Mouse (Mus musculus): Measurements from ENCODE around the gene Elovl5. TPM values are rescaled to one million over a fixed set of nuclear protein-coding genes. Genes with fewer than 3 reads are reported as not detected.
A peak's percentile ranks its signal among the peaks of the same experiment; 100 is the strongest.

Gene Elovl5
- total and polyA plus RNA-seq, 2 experiments from 2014 or later, result 71.6 to 90.5 TPM

GRCm38 (mm10) chr9:77918961-77919670, 2.0 kb downstream of the Elovl5 start:
- no peak overlapping the region for H3K9ac ChIP-seq (replicated peaks; ENCODE audit: low read length)
- ATAC-seq, result no peak
- no peaks in the 10 kb centered on the region for H3K9me3 ChIP-seq (ENCODE audit: low read length)
- TF ChIP-seq CTCF (IDR thresholded peaks at IDR 0.05; ENCODE audit: low read depth), result no peak
- H3K4me2 ChIP-seq (ENCODE audit: low read depth, low read length), result peak overlapping the region; percentile 66
- no peak overlapping the region; the same call in 1 of the 2 replicates for H3K27ac ChIP-seq
- H3K4me1 ChIP-seq (ENCODE audit: insufficient read depth, low read length), result peaks cover 3% of the 10 kb centered on the region; the same call in 1 of the 2 replicates
- H3K27me3 ChIP-seq (ENCODE audit: insufficient read depth, low read length), result no peaks in the 10 kb centered on the region
- no peak for DNase-seq (ENCODE audit: low spot score)
- H3K4me3 ChIP-seq (ENCODE audit: low read length), result peak overlapping the region; percentile 97
- WGBS, result 74% methylated on average over 5 of the region's 5 CpGs
- H3K36me3 ChIP-seq (ENCODE audit: insufficient read depth, low read length), result no peaks in the 10 kb centered on the region

- no peaks in the 10 kb centered on the region for H3K36me3 ChIP-seq (ENCODE audit: insufficient read depth, low read length)
- H3K4me1 ChIP-seq (ENCODE audit: insufficient read depth, low read length), result peaks cover 3% of the 10 kb centered on the region; the same call in 1 of the 2 replicates
- no peak overlapping the region for H3K27ac ChIP-seq
- no peak overlapping the region for H3K4me3 ChIP-seq (ENCODE audit: low read length)
- H3K27me3 ChIP-seq (ENCODE audit: insufficient read depth, low read length), result no peaks in the 10 kb centered on the region
- H3K9me3 ChIP-seq (ENCODE audit: low read length), result no peaks in the 10 kb centered on the region
- ATAC-seq, result no peak
- no peak overlapping the region for H3K4me2 ChIP-seq (ENCODE audit: low read depth, low read length)
- no peak for DNase-seq (ENCODE audit: low spot score)
- TF ChIP-seq CTCF (IDR thresholded peaks at IDR 0.05; ENCODE audit: low read depth), result no peak
- WGBS, result 84% methylated on average over 3 of the region's 3 CpGs
- H3K9ac ChIP-seq (replicated peaks; ENCODE audit: low read length), result no peak overlapping the region
Observed at GRCm38 (mm10) chr9:77920481-77920880, 3.3 kb downstream of the Elovl5 start.

GRCm38 (mm10) chr9:77921366-77922260, 4.4 kb downstream of the Elovl5 start:
- Histone ChIP-seq H3K27me3 (ENCODE audit: insufficient read depth, low read length) (no peaks in the 10 kb centered on the region), H3K36me3 (ENCODE audit: insufficient read depth, low read length) (no peaks in the 10 kb centered on the region), H3K4me1 (ENCODE audit: insufficient read depth, low read length) (peaks cover 3% of the 10 kb centered on the region; the same call in 1 of the 2 replicates), H3K4me3 (ENCODE audit: low read length) (no peak overlapping the region), H3K4me2 (ENCODE audit: low read depth, low read length) (no peak overlapping the region), H3K9me3 (ENCODE audit: low read length) (no peaks in the 10 kb centered on the region), H3K27ac (no peak overlapping the region), H3K9ac (replicated peaks; ENCODE audit: low read length) (no peak overlapping the region)
- DNase-seq (ENCODE audit: low spot score), result no peak
- ATAC-seq, result no peak
- WGBS, result 78% methylated on average over 16 of the region's 18 CpGs
- no peak for TF ChIP-seq CTCF (IDR thresholded peaks at IDR 0.05; ENCODE audit: low read depth)

GRCm38 (mm10) chr9:77923774-77924173, 6.6 kb downstream of the Elovl5 start:
- WGBS, result 90% methylated on average over 8 of the region's 8 CpGs

GRCm38 (mm10) chr9:77924199-77924598, 7.0 kb downstream of the Elovl5 start:
- TF ChIP-seq CTCF (IDR thresholded peaks at IDR 0.05; ENCODE audit: low read depth), result no peak
- H3K4me2 ChIP-seq (ENCODE audit: low read depth, low read length), result no peak overlapping the region
- DNase-seq (ENCODE audit: low spot score) (no peak), ATAC-seq (no peak)
- no peaks in the 10 kb centered on the region for H3K27me3 ChIP-seq (ENCODE audit: insufficient read depth, low read length)
- H3K9ac ChIP-seq (replicated peaks; ENCODE audit: low read length), result no peak overlapping the region
- H3K9me3 ChIP-seq (ENCODE audit: low read length), result no peaks in the 10 kb centered on the region
- 75% methylated on average over 11 of the region's 11 CpGs for WGBS
- no peak overlapping the region for H3K27ac ChIP-seq
- H3K4me1 ChIP-seq (ENCODE audit: insufficient read depth, low read length), result peaks cover 2% of the 10 kb centered on the region; the same call in 1 of the 2 replicates
- no peaks in the 10 kb centered on the region for H3K36me3 ChIP-seq (ENCODE audit: insufficient read depth, low read length)
- H3K4me3 ChIP-seq (ENCODE audit: low read length), result no peak overlapping the region

More at GRCm38 (mm10) chr9:77923774-77924173, 6.6 kb downstream of the Elovl5 start:
- Histone ChIP-seq H3K4me3 (ENCODE audit: low read length) (no peak overlapping the region), H3K27me3 (ENCODE audit: insufficient read depth, low read length) (no peaks in the 10 kb centered on the region), H3K9me3 (ENCODE audit: low read length) (no peaks in the 10 kb centered on the region), H3K4me2 (ENCODE audit: low read depth, low read length) (no peak overlapping the region), H3K9ac (replicated peaks; ENCODE audit: low read length) (no peak overlapping the region), H3K4me1 (ENCODE audit: insufficient read depth, low read length) (peaks cover 3% of the 10 kb centered on the region; the same call in 1 of the 2 replicates), H3K36me3 (ENCODE audit: insufficient read depth, low read length) (no peaks in the 10 kb centered on the region), H3K27ac (no peak overlapping the region)
- no peak for TF ChIP-seq CTCF (IDR thresholded peaks at IDR 0.05; ENCODE audit: low read depth)
- ATAC-seq (no peak), DNase-seq (ENCODE audit: low spot score) (no peak)

- Histone ChIP-seq H3K27me3 (ENCODE audit: insufficient read depth, low read length) (no peaks in the 10 kb centered on the region), H3K4me1 (ENCODE audit: insufficient read depth, low read length) (no peaks in the 10 kb centered on the region), H3K4me3 (ENCODE audit: low read length) (no peak overlapping the region), H3K4me2 (ENCODE audit: low read depth, low read length) (no peak overlapping the region), H3K27ac (no peak overlapping the region), H3K36me3 (ENCODE audit: insufficient read depth, low read length) (no peaks in the 10 kb centered on the region), H3K9me3 (ENCODE audit: low read length) (no peaks in the 10 kb centered on the region), H3K9ac (replicated peaks; ENCODE audit: low read length) (no peak overlapping the region)
- WGBS, result 90% methylated on average over 8 of the region's 8 CpGs
- no peak for DNase-seq (ENCODE audit: low spot score)
- ATAC-seq, result no peak
- TF ChIP-seq CTCF (IDR thresholded peaks at IDR 0.05; ENCODE audit: low read depth), result no peak
Observed at GRCm38 (mm10) chr9:77926151-77926550, 9.0 kb downstream of the Elovl5 start.
